Mouse (Mus musculus) left cerebral cortex, adult 11 months (tissue): Measurements from ENCODE around the gene Ms4a4c.
"Not testable (repeated sequence)": the region's sequence is repeated elsewhere in the genome, so short reads cannot be mapped to it uniquely, and the experiment has no call there.

Source experiments
- DNase-seq: peaks from one replicate; pipeline ENCODE4 v3.0.0; 2022; ENCODE audit warnings: low spot score

Gene Ms4a4c

GRCm38 (mm10) chr19:11404527-11404926 lies at the start of gene Ms4a4c:
Ms4a4c (plus strand) TSS chr19:11404770.
- no peak for DNase-seq

- DNase-seq = no peak
Observed at GRCm38 (mm10) chr19:11355730-11356129, 48.8 kb upstream of the Ms4a4c start.

GRCm38 (mm10) chr19:11360106-11360505 lies 44.5 kb upstream of the Ms4a4c start:
- DNase-seq = peak; percentile 11

GRCm38 (mm10) chr19:11362002-11362401 lies 42.6 kb upstream of the Ms4a4c start:
- DNase-seq = no peak

GRCm38 (mm10) chr19:11368310-11368709 lies 36.3 kb upstream of the Ms4a4c start:
- DNase-seq = no peak

- DNase-seq = no peak
Observed at GRCm38 (mm10) chr19:11371181-11371580, 33.4 kb upstream of the Ms4a4c start.

- no peak for DNase-seq
Observed at GRCm38 (mm10) chr19:11375273-11375672, 29.3 kb upstream of the Ms4a4c start, which contains the start of gene Ms4a4a. Ms4a4a (plus strand) TSS chr19:11375523.

- no peak for DNase-seq
Observed at GRCm38 (mm10) chr19:11376399-11376798, 28.2 kb upstream of the Ms4a4c start.

- DNase-seq = no peak
Observed at GRCm38 (mm10) chr19:11387109-11387508, 17.5 kb upstream of the Ms4a4c start.

- DNase-seq = no peak
Observed at GRCm38 (mm10) chr19:11387685-11388084, 16.9 kb upstream of the Ms4a4c start.

GRCm38 (mm10) chr19:11388949-11389348 lies 15.6 kb upstream of the Ms4a4c start:
- DNase-seq = no peak

GRCm38 (mm10) chr19:11395769-11396168 lies 8.8 kb upstream of the Ms4a4c start:
- no peak for DNase-seq

GRCm38 (mm10) chr19:11407428-11407827 lies 2.9 kb downstream of the Ms4a4c start:
- no peak for DNase-seq

- DNase-seq = no peak
Observed at GRCm38 (mm10) chr19:11408591-11408990, 4.0 kb downstream of the Ms4a4c start.

- no peak for DNase-seq
Observed at GRCm38 (mm10) chr19:11411640-11412039, 7.1 kb downstream of the Ms4a4c start.

- DNase-seq = no peak
Observed at GRCm38 (mm10) chr19:11414084-11414483, 9.5 kb downstream of the Ms4a4c start.

- DNase-seq = no peak
Observed at GRCm38 (mm10) chr19:11415581-11415980, 11.0 kb downstream of the Ms4a4c start.

- DNase-seq = not testable (repeated sequence)
Observed at GRCm38 (mm10) chr19:11418865-11419264, 14.3 kb downstream of the Ms4a4c start.

GRCm38 (mm10) chr19:11431209-11431608 lies 26.6 kb downstream of the Ms4a4c start:
- not testable (repeated sequence) for DNase-seq

GRCm38 (mm10) chr19:11435058-11435834 lies 30.7 kb downstream of the Ms4a4c start:
- DNase-seq = no peak

GRCm38 (mm10) chr19:11443338-11443737 lies 38.8 kb downstream of the Ms4a4c start, which contains the start of gene Ms4a4b:
Ms4a4b (plus strand) TSS chr19:11443553.
- no peak for DNase-seq

- no peak for DNase-seq
Observed at GRCm38 (mm10) chr19:11443964-11444363, 39.4 kb downstream of the Ms4a4c start.

- DNase-seq = no peak
Observed at GRCm38 (mm10) chr19:11447238-11447637, 42.7 kb downstream of the Ms4a4c start.

- DNase-seq = not testable (repeated sequence)
Observed at GRCm38 (mm10) chr19:11459041-11459440, 54.5 kb downstream of the Ms4a4c start.
